Mouse (Mus musculus) midbrain, embryonic 16.5 days (tissue): ENCODE results near the gene Zfp652. TPM values are rescaled to one million over a fixed set of nuclear protein-coding genes. Genes with fewer than 3 reads are reported as not detected.
"Not testable (repeated sequence)": the region's sequence is repeated elsewhere in the genome, so short reads cannot be mapped to it uniquely, and the experiment has no call there.

Source experiments
- ATAC-seq: fragments of 200-750 bp; cut with Nextera tagmentation; 2 replicates; pipeline ENCODE4 v1.8.0; 2017; ENCODE audit warnings: moderate TSS enrichment
- H3K27ac ChIP-seq: fragments of 300-500 bp; sonication (generic); 2 replicates; pipeline ENCODE4 v1.5.1; 2014; ENCODE audit warnings: mild to moderate bottlenecking, low read length, mixed read lengths
- H3K27me3 ChIP-seq: fragments of 300-500 bp; sonication (generic); 2 replicates; pipeline ENCODE4 v1.6.1; 2014; ENCODE audit warnings: low read depth, low read length, mixed read lengths; ENCODE audit not compliant: control insufficient read depth, insufficient read depth
- H3K36me3 ChIP-seq: fragments of 300-500 bp; sonication (generic); 2 replicates; pipeline ENCODE4 v1.6.1; 2014; ENCODE audit warnings: mild to moderate bottlenecking, low read length, moderate library complexity, mixed read lengths; ENCODE audit not compliant: control insufficient read depth, insufficient read depth
- H3K4me1 ChIP-seq: fragments of 300-500 bp; sonication (generic); 2 replicates; pipeline ENCODE4 v1.6.1; 2014; ENCODE audit warnings: mild to moderate bottlenecking, low read length, mixed read lengths; ENCODE audit not compliant: control insufficient read depth, insufficient read depth
- H3K4me2 ChIP-seq: fragments of 300-500 bp; sonication (generic); 2 replicates; pipeline ENCODE4 v1.6.1; 2014; ENCODE audit warnings: mild to moderate bottlenecking, low read length, mixed read lengths
- H3K4me3 ChIP-seq: fragments of 300-500 bp; sonication (generic); 2 replicates; pipeline ENCODE4 v1.5.1; 2014; ENCODE audit warnings: low read depth, mild to moderate bottlenecking, low read length, moderate library complexity, mixed read lengths
- H3K9ac ChIP-seq: fragments of 300-500 bp; sonication (generic); 2 replicates; pipeline ENCODE4 v1.6.1; 2014; ENCODE audit warnings: low read depth, low read length, mixed read lengths
- H3K9me3 ChIP-seq: fragments of 300-500 bp; sonication (generic); replicated peaks from 2 replicates; pipeline ENCODE4 v1.6.1; 2014; ENCODE audit warnings: mild to moderate bottlenecking, low read length, mixed read lengths; ENCODE audit not compliant: control insufficient read depth, poor library complexity, severe bottlenecking
- WGBS: fragments of 180-500 bp; shearing (Covaris S2); extraction: QIAGEN DNeasy Blood & Tissue Kit; methylation state at CpG from one replicate; pipeline ENCODE4 v1.1.7; 2014; 5-methylcytosine and 5-hydroxymethylcytosine counted together
- polyA plus RNA-seq: library from polyadenylated mRNA; unstranded; fragments of >200 nt; fragmentation: Nextera tagmentation; extraction: Ambion mirVana; gene quantifications from 2 replicates; pipeline ENCODE4 v1.2.1, GENCODE M21; 2015

The Zfp652 gene
- polyA plus RNA-seq, 1 experiment from 2014 or later = 21.1 TPM

DNA sequence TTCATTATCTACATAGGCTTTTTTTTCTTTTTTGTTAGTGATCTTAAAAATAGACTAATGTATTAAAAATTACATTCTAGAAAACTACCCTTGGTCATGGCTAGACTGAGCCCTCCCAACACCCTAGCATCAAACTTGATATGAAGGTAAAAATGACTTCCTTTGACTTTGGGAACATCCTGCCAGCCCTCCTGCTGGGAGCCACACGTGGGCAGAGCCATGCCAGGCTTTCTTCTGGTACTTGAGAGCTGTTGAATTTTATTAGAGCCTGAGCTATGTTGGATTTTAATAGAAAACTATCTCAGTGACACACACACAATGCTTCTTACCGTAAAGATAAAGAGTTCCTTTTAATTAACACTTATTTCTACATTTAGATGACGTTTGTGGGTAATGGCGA is 34.3 kb downstream of the Zfp652 start:
- no peak overlapping the region for H3K4me3 ChIP-seq
- no peak overlapping the region for H3K27ac ChIP-seq
- 0 out of 2 replicates have a peak, but pooled peaks cover 2% of the 10 kb centered on the region for H3K36me3 ChIP-seq
- H3K4me2 ChIP-seq = no peak overlapping the region
- no peak for ATAC-seq
- H3K9ac ChIP-seq = no peak overlapping the region
- H3K27me3 ChIP-seq = no peaks in the 10 kb centered on the region
- H3K4me1 ChIP-seq = no peaks in the 10 kb centered on the region
- no peaks in the 10 kb centered on the region; the same call in 1 of the 2 replicates for H3K9me3 ChIP-seq
- 70% methylated on average over 4 of the region's 4 CpGs for WGBS

DNA sequence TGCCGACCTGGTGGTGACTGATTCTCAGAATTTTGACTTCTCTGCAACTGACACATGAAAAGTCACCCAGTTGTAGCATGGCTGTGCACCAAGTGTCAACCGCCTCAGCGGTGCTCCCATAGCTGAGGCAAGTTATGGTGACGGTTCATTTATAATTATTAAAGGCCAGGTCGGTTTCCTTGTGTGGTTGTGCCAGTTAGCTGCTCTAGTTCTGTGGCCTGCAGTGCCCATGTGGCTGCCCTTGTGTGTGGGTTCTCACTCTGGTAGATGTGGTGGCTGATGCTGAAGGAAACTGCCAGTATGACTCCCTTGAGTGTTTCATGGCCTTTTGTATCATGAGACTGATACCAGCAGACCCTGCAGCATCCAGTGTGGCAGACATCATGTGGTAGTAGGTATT is 35.9 kb downstream of the Zfp652 start:
- no peak for ATAC-seq
- H3K4me2 ChIP-seq = no peak overlapping the region
- WGBS = 88% methylated on average over 5 of the region's 5 CpGs

DNA sequence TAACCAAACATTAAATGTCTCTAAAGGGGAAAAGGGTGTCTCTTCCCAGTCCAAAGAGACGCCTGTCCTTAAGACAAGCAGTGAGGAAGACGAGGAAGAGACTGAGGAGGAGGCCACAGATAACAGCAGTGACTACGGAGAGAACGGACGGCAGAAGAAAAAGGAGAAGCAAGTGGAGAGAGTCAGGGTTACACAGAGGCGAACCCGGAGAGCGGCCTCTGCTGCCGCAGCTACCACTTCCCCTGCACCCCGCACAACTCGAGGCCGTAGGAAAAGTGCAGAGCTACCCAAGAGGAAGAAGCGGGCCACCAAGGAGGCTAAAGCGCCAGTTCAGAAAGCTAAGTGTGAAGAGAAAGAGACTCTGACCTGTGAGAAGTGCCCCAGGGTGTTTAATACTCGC is 37.1 kb downstream of the Zfp652 start:
- Histone ChIP-seq H3K4me2 (no peak overlapping the region), H3K4me1 (no peaks in the 10 kb centered on the region), H3K27me3 (no peaks in the 10 kb centered on the region), H3K36me3 (peaks cover 7% of the 10 kb centered on the region; the same call in 1 of the 2 replicates), H3K9ac (no peak overlapping the region), H3K4me3 (no peak overlapping the region), H3K9me3 (no peaks in the 10 kb centered on the region), H3K27ac (no peak overlapping the region)
- 86% methylated on average over 15 of the region's 15 CpGs for WGBS
- no peak for ATAC-seq

More for the DNA sequence above, 35.9 kb downstream of the Zfp652 start:
- Histone ChIP-seq H3K4me3 (no peak overlapping the region), H3K9me3 (no peaks in the 10 kb centered on the region; the same call in 1 of the 2 replicates), H3K36me3 (peaks cover 2% of the 10 kb centered on the region; the same call in 1 of the 2 replicates), H3K27ac (no peak overlapping the region), H3K9ac (no peak overlapping the region), H3K4me1 (no peaks in the 10 kb centered on the region), H3K27me3 (no peaks in the 10 kb centered on the region)

DNA sequence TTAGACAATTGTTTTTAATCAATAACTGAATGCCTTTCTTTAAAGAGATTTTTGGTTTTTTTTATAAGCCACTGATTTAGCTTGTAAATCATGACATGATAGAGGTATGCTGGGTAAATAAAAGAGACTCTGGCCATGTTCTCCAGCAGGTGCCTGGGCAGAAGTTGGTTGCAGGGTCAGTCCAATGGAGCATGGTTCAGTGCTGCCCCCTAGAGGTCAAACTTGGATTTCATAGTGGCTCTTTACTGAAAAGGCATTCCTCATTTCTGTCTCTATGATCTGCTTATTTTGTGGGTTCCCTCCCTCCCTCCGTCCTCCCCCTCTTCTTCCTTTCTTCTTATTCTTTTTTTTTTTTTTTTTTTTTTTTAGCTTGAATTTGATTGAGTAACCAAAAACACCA is 38.5 kb downstream of the Zfp652 start:
- no peak overlapping the region for H3K9ac ChIP-seq
- H3K27me3 ChIP-seq = no peaks in the 10 kb centered on the region
- H3K4me1 ChIP-seq = no peaks in the 10 kb centered on the region
- no peak overlapping the region for H3K4me3 ChIP-seq
- H3K36me3 ChIP-seq = peaks cover 15% of the 10 kb centered on the region; the same call in 1 of the 2 replicates
- no peak for ATAC-seq
- H3K9me3 ChIP-seq = no peaks in the 10 kb centered on the region
- WGBS = 8% methylated on average over 1 of the region's 1 CpGs
- H3K4me2 ChIP-seq = no peak overlapping the region
- no peak overlapping the region for H3K27ac ChIP-seq

DNA sequence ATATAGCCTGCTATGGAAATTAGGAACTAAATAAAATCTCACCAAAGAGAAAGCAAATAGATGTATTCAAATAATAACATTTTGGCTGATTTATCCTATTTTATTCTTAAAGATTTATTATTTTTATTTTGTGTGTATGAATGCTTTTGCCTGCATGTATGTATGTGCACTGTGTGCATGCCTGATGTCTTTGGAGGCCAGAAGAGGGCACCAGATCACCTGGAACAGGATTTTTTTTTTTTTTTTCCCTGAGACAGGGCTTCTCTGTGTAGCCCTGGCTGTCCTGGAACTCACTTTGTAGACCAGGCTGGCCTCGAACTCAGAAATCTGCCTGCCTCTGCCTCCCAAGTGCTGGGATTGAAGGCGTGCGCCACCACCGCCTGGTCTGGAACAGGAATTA is 42.7 kb downstream of the Zfp652 start:
- H3K4me1 ChIP-seq, H3K27me3 ChIP-seq, H3K27ac ChIP-seq, H3K9ac ChIP-seq, ATAC-seq, H3K9me3 ChIP-seq, H3K4me2 ChIP-seq, H3K4me3 ChIP-seq: not testable (repeated sequence)
- H3K36me3 ChIP-seq = peaks cover 15% of the 10 kb centered on the region; the same call in 1 of the 2 replicates
- WGBS = 98% methylated on average over 4 of the region's 4 CpGs

DNA sequence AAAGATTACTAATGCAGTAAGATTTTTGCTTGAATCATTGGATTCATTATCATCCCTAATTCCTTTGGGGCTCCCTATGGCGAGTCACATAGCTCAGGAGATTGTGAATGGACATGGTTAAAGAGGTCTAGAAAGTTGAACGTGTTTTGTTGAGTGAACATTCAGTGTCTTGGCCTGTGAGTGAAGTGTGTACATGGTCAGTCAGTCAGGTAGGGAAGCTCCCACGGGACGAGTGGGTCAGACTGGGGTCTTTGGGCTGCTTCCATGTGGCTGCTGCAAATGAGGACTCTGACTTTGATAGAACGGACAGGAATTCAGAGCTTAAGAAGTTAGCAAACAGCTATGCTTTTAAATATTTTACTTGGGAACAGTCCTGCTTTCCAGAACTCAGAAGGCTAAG is 48.0 kb downstream of the Zfp652 start:
- WGBS = 91% methylated on average over 5 of the region's 5 CpGs

DNA sequence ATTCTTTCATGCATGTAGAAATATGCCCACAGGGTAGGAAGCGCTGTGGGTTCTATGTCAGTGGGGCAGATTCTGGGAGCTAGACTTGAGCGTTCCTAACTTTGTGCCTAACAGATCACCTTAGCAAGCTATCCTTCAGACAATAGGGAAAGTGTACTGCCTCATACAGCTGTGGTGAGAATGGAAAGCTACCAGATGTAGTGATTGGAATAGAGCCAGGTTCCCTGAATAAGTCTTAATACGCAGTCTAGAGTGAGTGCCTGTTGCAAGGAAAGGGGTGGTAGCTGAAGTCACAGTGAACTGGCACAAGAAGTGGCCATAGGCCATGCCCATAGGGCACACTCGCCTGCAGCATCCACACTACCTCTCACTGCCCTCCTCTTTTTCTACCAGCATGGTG is 50.5 kb downstream of the Zfp652 start:
- Histone ChIP-seq H3K9me3 (no peaks in the 10 kb centered on the region), H3K4me1 (no peaks in the 10 kb centered on the region), H3K27ac (no peak overlapping the region), H3K36me3 (peaks cover 7% of the 10 kb centered on the region; the same call in 1 of the 2 replicates), H3K9ac (no peak overlapping the region), H3K27me3 (no peaks in the 10 kb centered on the region), H3K4me2 (no peak overlapping the region), H3K4me3 (no peak overlapping the region)
- no peak for ATAC-seq
- 93% methylated on average over 4 of the region's 4 CpGs for WGBS

More for the DNA sequence above, 48.0 kb downstream of the Zfp652 start:
- Histone ChIP-seq H3K9me3 (no peaks in the 10 kb centered on the region), H3K4me2 (no peak overlapping the region), H3K9ac (no peak overlapping the region), H3K27me3 (no peaks in the 10 kb centered on the region), H3K4me1 (no peaks in the 10 kb centered on the region), H3K4me3 (no peak overlapping the region), H3K27ac (no peak overlapping the region), H3K36me3 (peaks cover 11% of the 10 kb centered on the region; the same call in 1 of the 2 replicates)
- no peak for ATAC-seq

DNA sequence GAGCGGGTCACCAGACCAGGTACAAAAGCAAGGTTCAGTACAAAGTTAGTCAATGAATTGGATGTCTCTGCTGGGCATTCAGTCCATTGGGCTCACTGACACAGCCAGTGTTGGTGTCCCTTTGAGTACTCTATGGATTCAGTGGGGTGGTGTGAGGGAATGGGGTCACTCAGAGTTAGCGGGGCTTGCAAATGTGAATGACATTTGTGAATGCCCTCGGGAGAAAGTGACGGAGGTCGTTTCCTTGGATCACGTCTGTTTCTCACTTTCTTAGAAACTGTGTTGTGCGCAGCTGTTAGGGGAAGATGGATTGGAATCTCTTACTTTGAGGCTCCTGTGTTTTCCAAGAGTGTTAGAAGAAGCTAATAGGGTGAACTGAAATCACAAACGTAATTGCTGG is 52.3 kb downstream of the Zfp652 start:
- H3K27ac ChIP-seq = no peak overlapping the region
- no peak for ATAC-seq
- 72% methylated on average over 8 of the region's 8 CpGs for WGBS
- H3K4me1 ChIP-seq = no peaks in the 10 kb centered on the region
- no peak overlapping the region for H3K4me2 ChIP-seq
- peaks cover 14% of the 10 kb centered on the region; the same call in 1 of the 2 replicates for H3K36me3 ChIP-seq
- H3K9me3 ChIP-seq = no peaks in the 10 kb centered on the region
- H3K4me3 ChIP-seq = no peak overlapping the region
- no peaks in the 10 kb centered on the region for H3K27me3 ChIP-seq
- no peak overlapping the region for H3K9ac ChIP-seq

DNA sequence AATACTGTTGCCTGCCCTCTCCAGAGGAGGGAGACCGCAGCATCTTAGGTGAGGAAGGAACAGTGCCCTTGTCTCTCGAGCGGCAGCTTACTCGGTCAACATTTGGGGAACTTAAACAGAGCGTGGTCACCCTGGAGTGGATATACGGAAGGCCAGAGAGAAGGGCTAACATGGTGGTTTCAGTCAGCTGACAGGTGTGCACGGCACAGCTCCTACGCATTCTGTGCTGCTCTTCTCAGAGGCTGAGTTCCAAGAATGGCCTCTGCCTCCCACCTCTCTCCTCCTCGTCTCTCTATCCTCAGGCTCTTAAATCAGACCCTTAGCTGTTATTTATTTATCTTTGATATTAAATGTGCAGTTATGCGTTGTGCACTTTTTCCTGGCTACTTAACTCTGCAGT is 52.9 kb downstream of the Zfp652 start:
- Histone ChIP-seq H3K4me3 (no peak overlapping the region), H3K9me3 (no peaks in the 10 kb centered on the region), H3K27me3 (no peaks in the 10 kb centered on the region), H3K27ac (no peak overlapping the region), H3K4me2 (no peak overlapping the region), H3K4me1 (no peaks in the 10 kb centered on the region), H3K9ac (no peak overlapping the region), H3K36me3 (peaks cover 14% of the 10 kb centered on the region; the same call in 1 of the 2 replicates)
- 84% methylated on average over 10 of the region's 10 CpGs for WGBS
- no peak for ATAC-seq
